Mouse (Mus musculus) Patski (cell line): ENCODE measurements at regions not wholly inside any gene's neighbourhood (a gene's known extent, or its start where the extent isn't known, plus 50 kb on each side); places are given as distances from the start of the nearest gene placed in this dataset.
A peak's percentile ranks its signal among the peaks of the same experiment; 100 is the strongest.

Source experiments
- ATAC-seq: fragments of 100-300 bp; one replicate; pipeline ENCODE4 v1.8.0; 2021
- CTCF ChIA-PET: fragments of 350-600 bp; sonication (Branson Sonifier 250); formaldehyde crosslinking; loops from one replicate; lab custom pipeline; 2022; ENCODE audit warnings: inconsistent platforms; lab: Charles Lee
- POLR2A ChIA-PET: fragments of 350-600 bp; sonication (Branson Sonifier 250); formaldehyde crosslinking; loops from one replicate; lab custom pipeline; 2022; ENCODE audit warnings: antibody characterized with exemption, inconsistent platforms; lab: Charles Lee
- DNase-seq: peaks from one replicate; pipeline ENCODE4 v3.0.0-alpha.2; 2011; ENCODE audit warnings: low read depth, low spot score
- H3K27me3 ChIP-seq: fragments of 371-371 bp; one replicate; pipeline ENCODE4 v1.5.1; 2021
- CTCF ChIP-seq: fragments of 100-300 bp; IDR thresholded peaks from one replicate; pipeline ENCODE4 v1.5.1; 2021
- in situ Hi-C: fragments of 300-500 bp; cut with MboI; formaldehyde crosslinking; loops from 3 replicates; pipeline ENCODE4 v1.11.1; 2018; ENCODE audit warnings: low pct_unique_long_range_greater_than_20kb, mixed read lengths

- CTCF ChIA-PET: no interaction called here
- TF ChIP-seq CTCF: no peak
- H3K27me3 ChIP-seq: peaks cover 21% of the 10 kb centered on the region
- DNase-seq (no peak), ATAC-seq (no peak)
- POLR2A ChIA-PET: no interaction called here
- in situ Hi-C loops: no loop called here
Measured at GRCm38 (mm10) chr12:77760976-77761375, 433.1 kb upstream of the Gm6657 start.

GRCm38 (mm10) chr12:77776011-77776546 lies 418.0 kb upstream of the Gm6657 start:
- POLR2A ChIA-PET: interaction anchor here (0.7 kb wide), 1 partner anchor 1290 kb away, joined by 3 read pairs; no protein-coding TSS in a partner anchor
- CTCF ChIA-PET: no interaction called here
- ATAC-seq (no peak), DNase-seq (no peak)
- no peak for TF ChIP-seq CTCF
- H3K27me3 ChIP-seq: no peaks in the 10 kb centered on the region
- in situ Hi-C loops: no loop called here

DNA sequence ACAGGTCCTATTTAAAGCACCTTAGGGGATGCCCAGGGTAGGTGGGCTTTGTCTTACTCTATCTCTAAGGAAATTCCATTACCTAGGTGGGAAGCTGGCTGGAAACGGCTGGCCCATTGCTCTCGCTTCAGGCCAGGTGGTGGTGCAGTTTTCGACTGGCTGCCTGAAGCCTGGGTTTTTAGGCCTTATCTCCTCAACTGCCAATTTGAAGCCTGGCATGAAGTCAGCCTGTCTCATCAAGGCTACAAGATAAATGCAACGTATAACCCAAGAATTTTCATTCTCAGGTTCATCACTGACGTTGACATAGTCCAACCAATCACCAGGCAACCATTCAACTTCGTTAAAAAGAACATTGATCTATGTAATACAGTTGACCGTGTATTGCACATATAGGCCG lies 417.3 kb upstream of the Gm6657 start:
- in situ Hi-C loops: no loop called here
- ATAC-seq: no peak
- no peaks in the 10 kb centered on the region for H3K27me3 ChIP-seq
- TF ChIP-seq CTCF: no peak
- POLR2A ChIA-PET: no interaction called here
- CTCF ChIA-PET: interaction anchor here (1.0 kb wide), 1 partner anchor 8 kb away, joined by 4 read pairs; no protein-coding TSS in a partner anchor
- DNase-seq: no peak

DNA sequence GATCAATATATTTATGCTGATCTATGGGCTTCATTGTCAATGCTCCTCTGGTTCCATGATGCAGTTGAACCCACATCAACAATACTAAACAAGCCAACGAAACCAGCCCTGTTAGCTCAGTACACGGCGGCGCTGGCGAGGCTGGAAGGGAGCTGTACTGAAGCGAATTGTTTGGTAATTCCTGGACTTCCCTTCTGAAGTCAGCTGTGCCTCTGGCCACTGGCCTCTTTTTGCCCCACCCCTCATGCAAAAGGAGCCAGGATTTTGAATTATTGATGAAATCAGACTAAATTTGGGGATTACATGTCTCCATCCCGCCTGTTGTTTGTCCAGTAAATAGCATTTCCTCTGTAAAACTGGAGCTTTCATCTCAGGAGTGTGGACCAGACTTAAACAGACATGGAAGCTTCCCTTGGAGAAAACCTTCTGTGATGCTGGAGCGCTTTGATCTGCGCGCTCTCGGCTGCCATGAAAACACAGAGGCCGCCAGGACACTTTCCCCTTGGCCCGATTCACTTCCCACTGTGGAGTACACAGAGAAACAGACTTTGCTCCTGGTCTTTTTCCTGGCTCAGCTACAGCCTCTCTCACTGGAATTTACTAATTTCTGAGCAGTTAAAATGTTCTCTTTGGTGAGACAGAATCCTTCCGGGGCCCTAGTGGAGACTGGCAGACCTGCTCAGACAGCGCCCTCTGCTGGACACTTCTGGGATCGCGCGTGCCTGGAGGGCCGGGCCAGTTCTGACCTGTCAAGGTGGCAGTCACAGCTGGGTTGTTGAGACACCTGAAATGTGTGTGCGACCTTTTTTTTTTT lies 412.9 kb upstream of the Gm6657 start:
- ATAC-seq: no peak

DNA sequence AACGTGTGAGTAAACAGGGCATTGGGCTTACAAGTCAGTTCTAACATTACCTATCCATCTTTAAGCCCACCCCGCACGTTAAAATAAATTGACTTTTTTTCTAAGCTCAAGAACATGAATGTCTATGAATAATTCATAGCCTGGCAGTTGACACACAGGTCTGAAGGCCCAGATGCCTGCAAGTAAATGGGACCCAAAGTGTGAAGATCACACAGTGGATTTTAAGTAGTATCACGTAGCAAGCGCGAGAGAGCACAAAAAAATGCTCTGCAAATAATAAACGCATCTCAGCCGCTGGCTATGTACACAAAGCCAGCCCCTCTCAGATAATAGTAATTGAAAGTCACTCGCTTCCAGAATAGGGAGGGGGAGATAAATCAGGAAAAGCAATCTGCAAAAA lies 410.1 kb upstream of the Gm6657 start:
- TF ChIP-seq CTCF: no peak
- ATAC-seq (no peak), DNase-seq (no peak)
- ChIA-PET CTCF (no interaction called here), POLR2A (no interaction called here)
- no peaks in the 10 kb centered on the region for H3K27me3 ChIP-seq
- in situ Hi-C loops: loop anchor here (10.0 kb wide), 2 partner anchors 539 to 789 kb away; no protein-coding TSS in a partner anchor

More for the DNA sequence above, 412.9 kb upstream of the Gm6657 start:
- ChIA-PET CTCF (interaction anchor here (1.0 to 1.3 kb wide), 2 partner anchors 37 to 114 kb away, joined by 3 read pairs; no protein-coding TSS in a partner anchor), POLR2A (interaction anchor here (0.7 kb wide), 1 partner anchor 114 kb away, joined by 3 read pairs; no protein-coding TSS in a partner anchor)
- H3K27me3 ChIP-seq: no peaks in the 10 kb centered on the region
- peak; percentile 83 for TF ChIP-seq CTCF
- in situ Hi-C loops: loop anchor here (10.0 kb wide), 2 partner anchors 536 to 786 kb away; no protein-coding TSS in a partner anchor
- no peak for DNase-seq

GRCm38 (mm10) chr12:77785647-77786046 lies 408.4 kb upstream of the Gm6657 start:
- DNase-seq: no peak
- no peaks in the 10 kb centered on the region for H3K27me3 ChIP-seq
- no peak for ATAC-seq
- POLR2A ChIA-PET: no interaction called here
- in situ Hi-C loops: loop anchor here (10.0 kb wide), 2 partner anchors 541 to 791 kb away; no protein-coding TSS in a partner anchor
- CTCF ChIA-PET: no interaction called here
- TF ChIP-seq CTCF: no peak

DNA sequence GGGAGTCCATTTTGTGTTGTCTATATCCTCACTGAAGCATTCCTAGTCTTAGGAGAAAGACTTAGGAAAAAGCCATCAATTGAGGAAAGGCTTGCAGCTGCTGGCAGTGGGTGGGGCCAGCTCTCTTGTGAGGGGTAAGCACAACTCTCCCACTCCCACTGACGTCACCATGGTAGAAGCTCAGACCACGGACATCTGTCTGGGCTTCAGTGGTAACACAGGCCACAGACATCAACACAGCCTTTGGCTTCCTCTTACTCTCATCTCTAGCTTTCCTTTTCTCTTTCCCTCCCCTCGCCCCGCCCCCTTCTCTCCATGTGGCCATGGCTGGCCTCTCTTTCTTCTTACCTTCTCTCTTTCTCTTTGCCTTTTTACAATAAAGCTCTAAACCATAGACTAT lies 407.4 kb upstream of the Gm6657 start:
- in situ Hi-C loops: loop anchor here (10.0 kb wide), 2 partner anchors 542 to 792 kb away; no protein-coding TSS in a partner anchor
- ChIA-PET CTCF (no interaction called here), POLR2A (no interaction called here)
- DNase-seq (no peak), ATAC-seq (no peak)
- TF ChIP-seq CTCF: no peak
- H3K27me3 ChIP-seq: no peaks in the 10 kb centered on the region

DNA sequence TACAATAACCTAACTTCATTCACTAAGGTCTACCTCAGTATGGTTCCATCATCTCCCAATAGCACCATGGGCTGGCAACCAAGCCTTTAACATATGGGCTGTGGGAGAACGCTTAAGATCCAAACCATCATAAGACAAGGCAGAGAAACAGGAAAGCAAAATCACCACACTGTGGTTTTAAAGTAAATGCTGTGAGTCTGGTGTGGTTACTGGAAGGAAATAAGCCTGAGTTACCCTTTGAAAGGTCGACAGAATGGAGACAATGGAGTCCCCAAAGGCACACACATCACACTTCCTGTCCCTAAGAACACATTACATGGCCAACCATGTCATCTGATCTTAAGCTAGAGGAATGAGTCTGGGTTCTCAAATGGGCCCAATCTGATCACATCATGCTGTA lies 405.8 kb upstream of the Gm6657 start:
- no peak for TF ChIP-seq CTCF
- in situ Hi-C loops: loop anchor here (10.0 kb wide), 2 partner anchors 543 to 793 kb away; no protein-coding TSS in a partner anchor
- H3K27me3 ChIP-seq: no peaks in the 10 kb centered on the region
- ChIA-PET CTCF (no interaction called here), POLR2A (interaction anchor here (0.6 kb wide), 1 partner anchor 580 kb away, joined by 9 read pairs; no protein-coding TSS in a partner anchor)
- DNase-seq: no peak
- no peak for ATAC-seq

DNA sequence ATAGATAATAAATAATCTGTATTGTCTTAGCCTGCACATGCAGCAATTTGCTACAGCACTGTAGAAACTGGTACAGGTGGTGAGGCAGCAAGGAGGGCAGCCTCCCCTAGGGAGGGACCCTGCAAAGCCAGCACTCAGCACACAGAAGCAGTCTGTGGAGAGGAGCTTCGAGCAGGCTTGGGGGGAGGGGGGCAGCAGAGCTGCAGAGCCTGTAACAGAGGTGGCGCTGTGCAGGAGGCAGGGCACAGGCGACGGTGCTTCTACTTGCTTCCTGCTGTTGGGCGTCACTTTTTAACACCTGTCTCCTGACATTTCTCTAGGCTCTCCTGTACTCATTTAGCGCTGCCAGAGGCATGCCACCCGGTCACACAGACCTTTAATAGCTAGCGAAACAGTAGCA lies 404.6 kb upstream of the Gm6657 start:
- DNase-seq (no peak), ATAC-seq (no peak)
- in situ Hi-C loops: loop anchor here (10.0 kb wide), 2 partner anchors 545 to 795 kb away; no protein-coding TSS in a partner anchor
- ChIA-PET CTCF (no interaction called here), POLR2A (no interaction called here)
- TF ChIP-seq CTCF: no peak
- no peaks in the 10 kb centered on the region for H3K27me3 ChIP-seq

DNA sequence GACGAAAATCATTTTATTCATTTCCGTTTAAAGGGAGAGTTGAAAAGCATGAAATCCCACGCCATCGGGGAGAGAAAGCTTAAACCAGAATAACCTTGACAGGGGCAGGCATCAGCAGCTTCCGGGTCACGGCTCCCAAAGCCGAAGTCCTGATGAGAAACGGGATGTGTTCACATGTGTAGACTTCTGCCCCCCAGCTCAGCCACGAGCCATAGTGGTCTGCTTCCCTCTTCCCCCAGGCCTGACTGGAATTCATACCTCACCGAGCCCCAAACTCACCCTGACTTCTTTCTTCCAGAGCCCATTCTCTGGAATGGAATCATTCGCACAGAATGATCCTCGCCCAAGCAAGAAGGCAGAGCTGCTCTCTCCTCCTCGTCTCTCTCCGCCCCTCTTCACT lies 404.2 kb upstream of the Gm6657 start:
- no peak for DNase-seq
- no peak for TF ChIP-seq CTCF
- POLR2A ChIA-PET: no interaction called here
- H3K27me3 ChIP-seq: no peaks in the 10 kb centered on the region
- ATAC-seq: no peak
- CTCF ChIA-PET: no interaction called here
- in situ Hi-C loops: loop anchor here (10.0 kb wide), 2 partner anchors 545 to 795 kb away; no protein-coding TSS in a partner anchor
